Mouse (Mus musculus) C2C12 (cell line): Measurements from ENCODE around the gene Gm21992.

ENCODE experiments used
- CEBPB ChIP-seq: IDR thresholded peaks from one replicate; pipeline ENCODE4 v1.6.1; 2011; ENCODE audit warnings: low read depth, mild to moderate bottlenecking, control low read depth, moderate library complexity
- CTCF ChIP-seq: IDR thresholded peaks from one replicate; pipeline ENCODE4 v1.5.1; 2011; ENCODE audit not compliant: control insufficient read depth, insufficient read depth, insufficient read length
- MAX ChIP-seq: IDR thresholded peaks from one replicate; pipeline ENCODE4 v1.6.1; 2011; ENCODE audit warnings: mild to moderate bottlenecking, control low read depth
- USF1 ChIP-seq: IDR thresholded peaks from one replicate; pipeline ENCODE4 v1.6.1; 2011; ENCODE audit warnings: low read depth, mild to moderate bottlenecking, control low read depth, moderate library complexity

GRCm38 (mm10) chr19:4811063-4811908 is at the start of gene Gm21992, which contains the start of gene Rbm14:
- TF ChIP-seq CTCF (no peak), MAX (peak; percentile 40), USF1 (no peak), CEBPB (no peak)
